Mouse (Mus musculus): ENCODE results near the gene Car12.
"Not testable (repeated sequence)": the region's sequence is repeated elsewhere in the genome, so short reads cannot be mapped to it uniquely, and the experiment has no call there.

GRCm38 (mm10) chr9:66784552-66784951 lies 71.1 kb downstream of the Car12 start:
- not testable (repeated sequence) for TF ChIP-seq CTCF (IDR thresholded peaks at IDR 0.05; ENCODE audit: low read depth, low read length); EP300 (IDR thresholded peaks at IDR 0.05; ENCODE audit: insufficient read depth, low read depth, low read length)
